ENCODE assay signal across 10 mouse cellular contexts in genomic region chr14:121929243-121929951, GRCm38 (mm10). TPM values are rescaled to one million over a fixed set of nuclear protein-coding genes. Genes with fewer than 3 reads are reported as not detected.
DNase-seq lines count a peak whose midpoint lies in the region; ATAC-seq lines count a peak whose summit lies in the region.
"Had no signal": no experiment of that assay in that cellular context is flagged by ENCODE, and none has a peak within 500 bp of the region (broad histone marks: within the 10 kb centered on the region; RNA-seq: fewer than 3 reads in every experiment).

No protein-coding gene starts in this region.

- 52% methylated on average over 12 of the region's 12 CpGs for WGBS in heart, embryonic 10.5 days
- WGBS in liver, embryonic 11.5 days: 31% methylated on average over 12 of the region's 12 CpGs
- WGBS in hindbrain, embryonic 14.5 days: 88% methylated on average over 12 of the region's 12 CpGs

- H3K4me1 ChIP-seq in heart, embryonic 10.5 days: peaks cover 26% of the 10 kb centered on the region
- H3K4me1 ChIP-seq in liver, embryonic 11.5 days (replicated peaks; ENCODE audit: control insufficient read depth, insufficient read depth, low read length): peaks cover 26% of the 10 kb centered on the region
- no peaks in the 10 kb centered on the region; the same call in 1 of the 2 replicates for H3K4me1 ChIP-seq in hindbrain, embryonic 14.5 days (replicated peaks; ENCODE audit: control insufficient read depth, insufficient read depth, low read length)
- H3K4me1 ChIP-seq: embryonic facial prominence, embryonic 15.5 days had no signal

- intact Hi-C loops in heart, postnatal 14 days (cut with DNase I): loop anchor here (5.0 kb wide), 1 partner anchor 203 kb away; no protein-coding TSS in a partner anchor

- peaks cover 7% of the 10 kb centered on the region for H3K36me3 ChIP-seq in heart, embryonic 10.5 days
- no peaks in the 10 kb centered on the region for H3K36me3 ChIP-seq in liver, embryonic 11.5 days (ENCODE audit: control insufficient read depth, insufficient read depth, low read length)
- H3K36me3 ChIP-seq in hindbrain, embryonic 14.5 days (replicated peaks; ENCODE audit: control insufficient read depth, insufficient read depth): peaks cover 11% of the 10 kb centered on the region

- ATAC-seq in liver, embryonic 11.5 days (replicated peaks; ENCODE audit: low FRiP score): peak; percentile 91
- ATAC-seq in hindbrain, embryonic 14.5 days (ENCODE audit: low FRiP score): no peak

- H3K27ac ChIP-seq in heart, embryonic 10.5 days: no peak overlapping the region
- H3K27ac ChIP-seq in liver, embryonic 11.5 days (ENCODE audit: low read depth, low read length): peak overlapping the region; percentile 70
- no peak overlapping the region for H3K27ac ChIP-seq in hindbrain, embryonic 14.5 days
- H3K27ac ChIP-seq: embryonic facial prominence, embryonic 15.5 days had no signal

- no peak overlapping the region for H3K9ac ChIP-seq in liver, embryonic 11.5 days (ENCODE audit: low read depth, low read length)
- no peak overlapping the region for H3K9ac ChIP-seq in hindbrain, embryonic 14.5 days
- H3K9ac ChIP-seq: embryonic facial prominence, embryonic 15.5 days had no signal

- no peaks in the 10 kb centered on the region for H3K9me3 ChIP-seq in heart, embryonic 10.5 days
- H3K9me3 ChIP-seq in liver, embryonic 11.5 days (ENCODE audit: control insufficient read depth, low read length): no peaks in the 10 kb centered on the region
- H3K9me3 ChIP-seq in hindbrain, embryonic 14.5 days (ENCODE audit: control insufficient read depth, low read length): no peaks in the 10 kb centered on the region
- H3K9me3 ChIP-seq: embryonic facial prominence, embryonic 15.5 days had no signal

- DNase-seq in heart, embryonic 10.5 days (ENCODE audit: low spot score): peak; percentile 42
- DNase-seq in heart, postnatal 14 days: no peak
- DNase-seq in thymus, postnatal 0 days (ENCODE audit: low spot score): peak; percentile 64
- no peak for DNase-seq in thymus, postnatal 14 days
- DNase-seq in liver, embryonic 11.5 days (ENCODE audit: low spot score): no peak
- DNase-seq in testis, postnatal 10 days (ENCODE audit: low spot score): no peak
- DNase-seq in layer of hippocampus, postnatal 10 days (ENCODE audit: low spot score in 2 of 2): no peak
- DNase-seq in hindbrain, embryonic 14.5 days (ENCODE audit: low spot score): no peak
- DNase-seq: kidney, adult 11 months had no signal

- H3K27me3 ChIP-seq in heart, embryonic 10.5 days (ENCODE audit: insufficient read depth, poor library complexity, severe bottlenecking): no peaks in the 10 kb centered on the region
- H3K27me3 ChIP-seq in liver, embryonic 11.5 days (replicated peaks; ENCODE audit: control insufficient read depth, insufficient read depth, low read length): no peaks in the 10 kb centered on the region
- no peaks in the 10 kb centered on the region for H3K27me3 ChIP-seq in hindbrain, embryonic 14.5 days (ENCODE audit: control insufficient read depth, insufficient read depth, low read length)
- H3K27me3 ChIP-seq: embryonic facial prominence, embryonic 15.5 days had no signal

- no peak overlapping the region for H3K4me3 ChIP-seq in heart, embryonic 10.5 days
- H3K4me3 ChIP-seq in liver, embryonic 11.5 days (ENCODE audit: low read depth, low read length): no peak overlapping the region
- H3K4me3 ChIP-seq in hindbrain, embryonic 14.5 days (replicated peaks; ENCODE audit: low read length): no peak overlapping the region
- H3K4me3 ChIP-seq: embryonic facial prominence, embryonic 15.5 days had no signal

- peak overlapping the region; percentile 43 for H3K4me2 ChIP-seq in liver, embryonic 11.5 days
- no peak overlapping the region for H3K4me2 ChIP-seq in hindbrain, embryonic 14.5 days (replicated peaks)
- H3K4me2 ChIP-seq: embryonic facial prominence, embryonic 15.5 days had no signal

RNA-seq across cellular contexts. Expression of gene Gpr18, which starts 13.8 kb away (rescaled TPM):
- polyA plus RNA-seq in heart, embryonic 10.5 days (2016; fragmentation: Nextera tagmentation; extraction: Ambion mirVana): 0.34 TPM in 1 of 2 replicates, not detected in the other
- total RNA-seq in heart, postnatal 14 days (2021): under 1 TPM in 1 of 2 experiments, not detected in 1; 0.39 TPM
- polyA plus RNA-seq in thymus, postnatal 0 days (2015; fragmentation: Nextera tagmentation; extraction: Ambion mirVana): 5.5 and 6.3 TPM in 2 replicates
- polyA plus RNA-seq in liver, embryonic 11.5 days (2014; fragmentation: Nextera tagmentation; extraction: Ambion mirVana): not detected in 2 replicates
- not detected for total RNA-seq in layer of hippocampus, postnatal 10 days (2021)
- 0.40 TPM in 1 of 2 replicates, not detected in the other for polyA plus RNA-seq in hindbrain, embryonic 14.5 days (2014; fragmentation: Nextera tagmentation; extraction: Ambion mirVana)

RNA-seq across cellular contexts. Expression of gene Gpr183, which starts 35.6 kb away (rescaled TPM):
- 1.6 and 2.3 TPM in 2 replicates for polyA plus RNA-seq in heart, embryonic 10.5 days (2016; fragmentation: Nextera tagmentation; extraction: Ambion mirVana)
- total RNA-seq in heart, postnatal 14 days (2021): under 1 TPM; 0.54 to 0.67 TPM
- polyA plus RNA-seq in thymus, postnatal 0 days (2015; fragmentation: Nextera tagmentation; extraction: Ambion mirVana): 12.5 and 13.4 TPM in 2 replicates
- 3.2 and 3.9 TPM in 2 replicates for polyA plus RNA-seq in liver, embryonic 11.5 days (2014; fragmentation: Nextera tagmentation; extraction: Ambion mirVana)
- total RNA-seq in layer of hippocampus, postnatal 10 days (2021): under 1 TPM; 0.71 to 0.83 TPM
- 0.74 and 1.4 TPM in 2 replicates for polyA plus RNA-seq in hindbrain, embryonic 14.5 days (2014; fragmentation: Nextera tagmentation; extraction: Ambion mirVana)

RNA-seq across cellular contexts. Expression of gene Ubac2, which starts 51.0 kb away (rescaled TPM):
- polyA plus RNA-seq in heart, embryonic 10.5 days (2016; fragmentation: Nextera tagmentation; extraction: Ambion mirVana): 63.4 and 68.7 TPM in 2 replicates
- total RNA-seq in heart, postnatal 14 days (2021): 10 to 100 TPM; 23.3 to 23.8 TPM
- polyA plus RNA-seq in thymus, postnatal 0 days (2015; fragmentation: Nextera tagmentation; extraction: Ambion mirVana): 90.1 and 102 TPM in 2 replicates
- polyA plus RNA-seq in liver, embryonic 11.5 days (2014; fragmentation: Nextera tagmentation; extraction: Ambion mirVana): 43.8 and 44.6 TPM in 2 replicates
- total RNA-seq in layer of hippocampus, postnatal 10 days (2021): 10 to 100 TPM; 39.1 to 39.3 TPM
- polyA plus RNA-seq in hindbrain, embryonic 14.5 days (2014; fragmentation: Nextera tagmentation; extraction: Ambion mirVana): 49.6 and 51.2 TPM in 2 replicates

Comparison
In these comparisons a context has a peak if more than half of its experiments do, and no peak if none do; other contexts are left out.
1. DNase-seq: peak in heart, embryonic 10.5 days (single experiment) and thymus, postnatal 0 days (single experiment); none in heart, postnatal 14 days (0 of 2), thymus, postnatal 14 days (single experiment), liver, embryonic 11.5 days (single experiment), testis, postnatal 10 days (single experiment), layer of hippocampus, postnatal 10 days (0 of 2) and hindbrain, embryonic 14.5 days (single experiment).